Mouse (Mus musculus): ENCODE data around the gene Tmem254c.
"Not testable (repeated sequence)": the region's sequence is repeated elsewhere in the genome, so short reads cannot be mapped to it uniquely, and the experiment has no call there.

- TF ChIP-seq EP300 (optimal IDR thresholded peaks at IDR 0.05); CTCF (IDR thresholded peaks at IDR 0.05; ENCODE audit: low read depth): not testable (repeated sequence)
These were observed 44.3 kb downstream of the Tmem254c start for GRCm38 (mm10) chr14:26022831-26023230.

Measured in stomach, postnatal 0 days (tissue).